Comparison of ENCODE assay signal across 32 mouse cellular contexts in the genomic region with DNA sequence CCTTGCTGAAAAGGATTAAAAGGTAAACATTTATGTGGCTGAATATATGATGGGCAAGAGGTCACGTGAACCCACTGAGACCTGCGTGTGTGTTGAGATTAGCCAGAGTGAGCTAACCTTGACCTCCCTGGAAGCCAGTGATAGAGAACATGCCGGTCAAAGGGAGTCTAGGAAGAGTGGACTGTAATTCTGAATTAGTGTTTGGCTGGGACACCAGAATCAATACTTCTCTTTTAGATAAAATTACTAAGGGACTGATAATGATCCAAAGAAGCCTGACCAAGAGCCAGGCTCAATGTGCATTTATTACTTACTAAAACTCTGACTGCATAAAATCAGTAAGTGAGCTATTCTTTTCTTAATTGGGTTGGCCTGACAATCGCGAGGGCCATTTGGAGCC.
"Had no signal": no experiment of that assay in that cellular context is flagged by ENCODE, and none has a peak within 500 bp of the region (broad histone marks: within the 10 kb centered on the region; RNA-seq: fewer than 3 reads in every experiment).

No protein-coding gene starts in this region.

- H3K9ac ChIP-seq: limb, embryonic 12.5 days; limb, embryonic 13.5 days; limb, embryonic 15.5 days; liver, embryonic 12.5 days; liver, embryonic 13.5 days; liver, embryonic 14.5 days; liver, embryonic 15.5 days; liver, postnatal 0 days; lung, embryonic 14.5 days; lung, embryonic 15.5 days; midbrain, embryonic 12.5 days; midbrain, embryonic 13.5 days; midbrain, embryonic 15.5 days; neural tube, embryonic 12.5 days had no signal

- DNase-seq: left cerebral cortex, postnatal 4 days; liver; liver, embryonic 13.5 days; liver, postnatal 0 days; lung, adult 18-20 months; lung, adult 2 months; lung, embryonic 14.5 days; lung, postnatal 10 days; lung, postnatal 14 days; lung, postnatal 36 days; lung, postnatal 4 days; midbrain, embryonic 14.5 days had no signal

- H3K27ac ChIP-seq: left cerebral cortex, adult 2 months; limb, embryonic 10.5 days; limb, embryonic 12.5 days; limb, embryonic 13.5 days; limb, embryonic 15.5 days; liver, embryonic 12.5 days; liver, embryonic 13.5 days; liver, embryonic 14.5 days; liver, embryonic 15.5 days; lung, embryonic 15.5 days; macrophage; midbrain, embryonic 10.5 days; midbrain, embryonic 12.5 days; midbrain, embryonic 13.5 days; midbrain, embryonic 15.5 days; neural tube, embryonic 12.5 days had no signal

- ATAC-seq: liver, embryonic 12.5 days; liver, postnatal 0 days; lung, postnatal 0 days; midbrain, embryonic 13.5 days; midbrain, embryonic 15.5 days; midbrain, embryonic 16.5 days had no signal

- H3K4me3 ChIP-seq: left cerebral cortex, adult 2 months; limb, embryonic 10.5 days; limb, embryonic 12.5 days; limb, embryonic 13.5 days; limb, embryonic 15.5 days; liver, embryonic 12.5 days; liver, embryonic 13.5 days; liver, embryonic 15.5 days; lung, embryonic 15.5 days; megakaryocyte, embryonic 14.5 days; midbrain, embryonic 10.5 days; midbrain, embryonic 12.5 days; midbrain, embryonic 13.5 days; midbrain, embryonic 15.5 days; myocyte; neural tube, embryonic 12.5 days had no signal

- H3K36me3 ChIP-seq: limb, embryonic 10.5 days; limb, embryonic 12.5 days; limb, embryonic 13.5 days; limb, embryonic 15.5 days; liver, embryonic 12.5 days; liver, embryonic 13.5 days; liver, embryonic 15.5 days; lung, embryonic 15.5 days; midbrain, embryonic 10.5 days; midbrain, embryonic 12.5 days; midbrain, embryonic 13.5 days; midbrain, embryonic 15.5 days; neural tube, embryonic 12.5 days had no signal

- H3K4me2 ChIP-seq: limb, embryonic 12.5 days; limb, embryonic 13.5 days; limb, embryonic 15.5 days; liver, embryonic 12.5 days; liver, embryonic 13.5 days; liver, embryonic 15.5 days; lung, embryonic 14.5 days; lung, embryonic 15.5 days; midbrain, embryonic 11.5 days; midbrain, embryonic 12.5 days; midbrain, embryonic 13.5 days; midbrain, embryonic 15.5 days; neural tube, embryonic 12.5 days had no signal

- H3K4me1 ChIP-seq: limb, embryonic 15.5 days; liver, embryonic 12.5 days; liver, embryonic 13.5 days; liver, embryonic 15.5 days; lung, embryonic 15.5 days; megakaryocyte, embryonic 14.5 days; midbrain, embryonic 10.5 days; midbrain, embryonic 12.5 days; midbrain, embryonic 13.5 days; midbrain, embryonic 15.5 days; neural tube, embryonic 12.5 days had no signal

- H3K9me3 ChIP-seq: limb, embryonic 10.5 days; limb, embryonic 12.5 days; limb, embryonic 13.5 days; limb, embryonic 15.5 days; liver, embryonic 12.5 days; liver, embryonic 13.5 days; liver, embryonic 15.5 days; lung, embryonic 15.5 days; midbrain, embryonic 10.5 days; midbrain, embryonic 12.5 days; midbrain, embryonic 13.5 days; midbrain, embryonic 15.5 days; neural tube, embryonic 12.5 days had no signal

- H3K27me3 ChIP-seq: limb, embryonic 13.5 days; limb, embryonic 15.5 days; liver, embryonic 12.5 days; liver, embryonic 13.5 days; liver, embryonic 15.5 days; lung, embryonic 15.5 days; megakaryocyte, embryonic 14.5 days; midbrain, embryonic 12.5 days; midbrain, embryonic 13.5 days; midbrain, embryonic 15.5 days; neural tube, embryonic 12.5 days had no signal
